Mouse (Mus musculus) hindbrain, postnatal 0 days (tissue): ENCODE measurements around the gene Kdm2a. TPM values are rescaled to one million over a fixed set of nuclear protein-coding genes. Genes with fewer than 3 reads are reported as not detected.
A peak's percentile ranks its signal among the peaks of the same experiment; 100 is the strongest.

ENCODE experiments used
- ATAC-seq: fragments of 200-750 bp; cut with Nextera tagmentation; 2 replicates; pipeline ENCODE4 v1.8.0; 2017; ENCODE audit warnings: mild to moderate bottlenecking, moderate TSS enrichment, moderate library complexity
- DNase-seq: peaks from one replicate; pipeline ENCODE4 v3.0.0-alpha.2; 2015; ENCODE audit warnings: low spot score
- H3K27ac ChIP-seq: fragments of 300-500 bp; sonication (generic); 2 replicates; pipeline ENCODE4 v1.5.1; 2014; ENCODE audit warnings: mild to moderate bottlenecking
- H3K27me3 ChIP-seq: fragments of 300-500 bp; sonication (generic); 2 replicates; pipeline ENCODE4 v1.6.1; 2014; ENCODE audit warnings: low read length, mixed read lengths; ENCODE audit not compliant: insufficient read depth
- H3K36me3 ChIP-seq: fragments of 300-500 bp; sonication (generic); 2 replicates; pipeline ENCODE4 v1.6.1; 2014; ENCODE audit warnings: low read length, mixed read lengths; ENCODE audit not compliant: insufficient read depth
- H3K4me1 ChIP-seq: fragments of 300-500 bp; sonication (generic); 2 replicates; pipeline ENCODE4 v1.6.1; 2014; ENCODE audit warnings: antibody characterized with exemption, low read length, mixed read lengths; ENCODE audit not compliant: insufficient read depth
- H3K4me2 ChIP-seq: fragments of 300-500 bp; sonication (generic); 2 replicates; pipeline ENCODE4 v1.6.1; 2014; ENCODE audit warnings: low read depth, mild to moderate bottlenecking, low read length, moderate library complexity, mixed read lengths
- H3K4me3 ChIP-seq: fragments of 300-500 bp; sonication (generic); 2 replicates; pipeline ENCODE4 v1.5.1; 2014; ENCODE audit warnings: low read length
- H3K9ac ChIP-seq: fragments of 300-500 bp; sonication (generic); replicated peaks from 2 replicates; pipeline ENCODE4 v1.6.1; 2014; ENCODE audit warnings: mild to moderate bottlenecking, low read length, moderate library complexity, mixed read lengths
- H3K9me3 ChIP-seq: fragments of 300-500 bp; sonication (generic); 2 replicates; pipeline ENCODE4 v1.6.1; 2016; ENCODE audit warnings: low read length, mixed read lengths
- CTCF ChIP-seq: IDR thresholded peaks from 2 replicates; pipeline ENCODE4 v1.5.1; 2016; ENCODE audit warnings: antibody characterized with exemption, control low read depth, low read depth
- whole genome bisulfite sequencing: fragments of 180-500 bp; shearing (Covaris S2); extraction: QIAGEN DNeasy Blood & Tissue Kit; methylation state at CpG from one replicate; pipeline ENCODE4 v1.1.7; 2014; 5-methylcytosine and 5-hydroxymethylcytosine counted together
- polyA plus RNA-seq: library from polyadenylated mRNA; unstranded; fragments of >200 nt; fragmentation: Nextera tagmentation; extraction: Ambion mirVana; gene quantifications from 2 replicates; pipeline ENCODE4 v1.2.1, GENCODE M21; 2015
- total RNA-seq: library from RNA; depleted of rRNA; stranded (reverse); fragments of >200 nt; gene quantifications from 2 replicates; pipeline ENCODE4 v1.2.3, GENCODE M21; 2014

Gene Kdm2a
- total and polyA plus RNA-seq, 2 experiments from 2014 or later = 19.8 to 73.7 TPM

DNA sequence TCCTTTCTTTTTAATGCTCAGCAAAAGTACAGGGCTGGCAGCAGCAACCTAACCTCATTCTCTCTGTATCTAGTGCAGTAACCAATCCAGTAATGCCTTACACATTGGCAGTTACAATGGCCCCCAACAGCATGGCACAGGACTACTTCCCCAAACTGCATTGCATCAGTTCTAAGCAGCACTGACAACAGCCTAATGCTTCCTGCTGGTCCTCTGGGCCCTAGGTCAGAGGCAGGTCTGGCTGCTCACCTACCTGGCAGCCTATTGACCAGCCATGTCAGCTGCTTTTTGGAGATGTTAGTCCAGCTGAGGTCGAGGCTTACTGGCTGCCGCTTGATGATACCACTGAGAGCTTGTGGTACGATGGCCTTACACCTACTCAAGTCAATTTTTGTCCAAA is 76.0 kb downstream of the Kdm2a start:
- Histone ChIP-seq H3K27me3 (no peaks in the 10 kb centered on the region), H3K36me3 (peaks cover 76% of the 10 kb centered on the region), H3K4me2 (no peak overlapping the region), H3K9ac (no peak overlapping the region), H3K4me3 (no peak overlapping the region), H3K9me3 (no peaks in the 10 kb centered on the region), H3K27ac (no peak overlapping the region), H3K4me1 (no peaks in the 10 kb centered on the region)
- DNase-seq = no peak
- ATAC-seq = no peak
- WGBS = 92% methylated on average over 3 of the region's 3 CpGs
- TF ChIP-seq CTCF = no peak

DNA sequence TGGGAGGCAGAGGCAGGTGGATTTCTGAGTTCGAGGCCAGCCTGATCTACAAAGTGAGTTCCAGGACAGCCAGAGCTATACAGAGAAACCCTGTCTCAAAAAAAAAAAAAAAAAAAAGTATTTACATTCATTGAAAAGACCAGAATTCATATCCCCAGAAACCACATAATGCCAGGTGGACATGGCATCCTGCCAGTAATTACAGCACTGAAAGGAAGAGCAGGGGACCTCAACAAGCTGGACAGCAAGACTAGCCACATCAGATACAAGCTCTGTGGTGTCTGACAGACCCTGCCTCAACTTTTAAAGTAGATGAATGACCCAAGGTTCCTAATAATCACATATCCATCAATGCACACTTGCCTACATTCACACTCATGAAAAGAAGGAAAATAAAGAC is 76.5 kb downstream of the Kdm2a start:
- Histone ChIP-seq H3K4me1 (no peaks in the 10 kb centered on the region), H3K36me3 (peaks cover 72% of the 10 kb centered on the region), H3K9ac (no peak overlapping the region), H3K27me3 (no peaks in the 10 kb centered on the region), H3K27ac (no peak overlapping the region), H3K4me3 (no peak overlapping the region), H3K4me2 (no peak overlapping the region), H3K9me3 (no peaks in the 10 kb centered on the region)
- 92% methylated on average over 1 of the region's 1 CpGs for WGBS
- no peak for TF ChIP-seq CTCF
- ATAC-seq (no peak), DNase-seq (no peak)

- WGBS = 70% methylated on average over 4 of the region's 4 CpGs
- Histone ChIP-seq H3K4me3 (no peak overlapping the region), H3K27ac (no peak overlapping the region), H3K27me3 (no peaks in the 10 kb centered on the region), H3K9me3 (no peaks in the 10 kb centered on the region), H3K9ac (no peak overlapping the region), H3K4me1 (no peaks in the 10 kb centered on the region), H3K4me2 (no peak overlapping the region), H3K36me3 (peaks cover 69% of the 10 kb centered on the region)
- no peak for TF ChIP-seq CTCF
- DNase-seq = no peak
- ATAC-seq = no peak
These were observed 78.8 kb downstream of the Kdm2a start for GRCm38 (mm10) chr19:4319272-4319671.

DNA sequence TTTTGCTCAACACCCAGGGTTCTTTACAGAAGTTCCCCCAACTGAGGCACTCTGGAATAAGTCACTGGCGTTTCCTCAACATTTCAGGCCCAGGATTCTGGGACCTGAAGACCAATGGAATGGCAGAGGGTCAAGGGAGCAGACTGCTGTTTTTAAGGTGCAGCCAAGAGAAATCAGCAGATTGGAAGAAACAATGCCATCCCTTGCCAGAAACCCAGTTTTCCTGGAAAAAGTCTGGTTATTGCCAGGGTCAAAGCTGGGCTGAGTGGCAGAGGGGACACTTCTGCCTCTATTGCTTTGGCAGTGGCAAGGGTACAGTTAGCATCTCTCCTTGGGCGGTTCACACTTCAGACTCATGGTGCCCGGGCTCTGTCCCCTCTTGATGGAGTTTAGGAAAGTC is 80.9 kb downstream of the Kdm2a start:
- H3K9ac ChIP-seq = no peak overlapping the region
- TF ChIP-seq CTCF = no peak
- no peak overlapping the region for H3K4me3 ChIP-seq
- no peak overlapping the region for H3K27ac ChIP-seq
- H3K36me3 ChIP-seq = peaks cover 54% of the 10 kb centered on the region
- 91% methylated on average over 3 of the region's 3 CpGs for WGBS
- DNase-seq = no peak
- H3K9me3 ChIP-seq = no peaks in the 10 kb centered on the region
- H3K27me3 ChIP-seq = no peaks in the 10 kb centered on the region
- no peak overlapping the region for H3K4me2 ChIP-seq
- no peaks in the 10 kb centered on the region for H3K4me1 ChIP-seq
- ATAC-seq = no peak

DNA sequence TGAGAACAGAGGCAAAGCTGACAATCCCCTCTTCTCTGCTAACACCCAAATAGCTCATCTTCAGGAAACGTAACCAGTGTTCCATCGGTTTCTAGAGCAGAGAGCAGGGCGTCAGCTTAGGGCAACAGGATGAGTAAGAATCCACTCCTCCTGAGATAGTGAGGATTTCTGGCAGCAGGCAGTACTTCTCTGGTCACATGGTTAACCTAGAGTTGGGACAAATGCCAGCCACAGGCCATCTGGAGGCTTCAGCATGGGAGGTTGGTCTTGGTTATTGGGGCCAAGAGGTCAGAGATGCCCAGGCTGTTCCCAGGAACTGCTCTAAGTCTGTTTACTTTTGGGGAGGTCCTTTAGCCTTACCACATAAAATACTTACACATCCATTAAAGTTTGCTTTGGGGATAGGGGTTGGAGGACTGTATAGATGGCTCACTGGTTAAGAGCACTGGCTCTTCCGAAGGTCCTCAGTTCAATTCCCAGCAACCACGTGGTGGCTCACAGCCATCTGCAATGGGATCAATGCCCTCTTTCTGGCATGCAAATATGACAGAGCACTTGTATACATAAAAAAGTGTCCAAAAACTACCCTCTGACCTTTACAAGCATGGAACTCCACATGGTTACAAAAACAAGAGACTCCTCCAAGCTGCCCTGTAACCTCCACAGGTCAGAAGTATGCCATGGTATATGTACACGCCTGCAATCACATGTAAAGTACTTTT is 82.7 kb downstream of the Kdm2a start:
- no peak for TF ChIP-seq CTCF
- Histone ChIP-seq H3K4me2 (no peak overlapping the region), H3K9ac (no peak overlapping the region), H3K4me3 (no peak overlapping the region), H3K36me3 (peaks cover 40% of the 10 kb centered on the region), H3K27ac (no peak overlapping the region), H3K27me3 (no peaks in the 10 kb centered on the region), H3K9me3 (no peaks in the 10 kb centered on the region), H3K4me1 (no peaks in the 10 kb centered on the region)
- WGBS = 71% methylated on average over 6 of the region's 6 CpGs
- peak; percentile 71 for DNase-seq
- ATAC-seq = peak; percentile 50; the same call in 1 of the 2 replicates

DNA sequence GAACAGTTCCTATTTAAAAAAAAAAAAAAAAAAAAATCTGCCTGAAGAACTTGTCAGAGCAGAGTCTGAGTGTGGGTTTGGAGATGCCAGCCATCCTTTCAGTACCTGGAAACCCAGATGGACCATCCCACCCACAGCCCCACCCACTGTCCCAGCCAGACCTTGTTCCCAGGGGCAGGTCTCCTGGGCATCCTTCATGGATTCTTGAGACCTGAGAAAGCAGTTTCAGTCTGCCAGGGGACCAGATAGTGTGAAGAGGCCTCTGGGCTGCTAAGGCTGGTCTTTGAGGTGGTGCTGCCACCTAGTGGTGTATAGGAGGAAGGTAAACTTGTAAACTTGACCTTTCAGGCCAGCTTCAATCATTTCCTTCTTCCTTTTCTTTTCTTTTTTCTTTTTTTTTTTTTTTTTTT is 88.3 kb downstream of the Kdm2a start:
- Histone ChIP-seq H3K9me3 (no peaks in the 10 kb centered on the region), H3K9ac (no peak overlapping the region), H3K4me1 (peaks cover 7% of the 10 kb centered on the region), H3K36me3 (no peaks in the 10 kb centered on the region; the same call in 1 of the 2 replicates), H3K27me3 (no peaks in the 10 kb centered on the region), H3K4me2 (no peak overlapping the region), H3K27ac (no peak overlapping the region), H3K4me3 (no peak overlapping the region)
- TF ChIP-seq CTCF = peak; percentile 87
- DNase-seq (peak; percentile 83), ATAC-seq (peak; percentile 37; the same call in 1 of the 2 replicates)

DNA sequence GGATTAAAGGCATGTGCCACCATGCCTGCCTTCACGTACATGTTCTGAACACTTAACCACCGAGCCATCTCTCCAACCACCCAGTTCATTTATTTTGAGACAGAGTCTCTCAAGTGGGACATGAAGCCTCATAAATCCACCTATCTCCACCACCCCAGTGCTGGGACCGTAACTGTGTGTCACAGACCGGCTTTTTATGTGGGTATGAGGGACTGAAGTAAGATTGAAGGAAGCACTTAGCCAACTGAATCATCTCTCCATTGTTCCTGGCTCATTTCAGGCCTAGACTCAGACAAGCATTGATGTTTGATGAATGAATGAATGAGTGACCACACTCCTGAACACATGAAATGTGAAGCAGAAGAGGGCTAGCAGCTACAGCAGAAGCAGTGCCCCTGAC is 88.8 kb downstream of the Kdm2a start:
- 97% methylated on average over 4 of the region's 4 CpGs for WGBS
- Histone ChIP-seq H3K4me1 (peaks cover 12% of the 10 kb centered on the region), H3K27ac (no peak overlapping the region), H3K9me3 (no peaks in the 10 kb centered on the region), H3K27me3 (no peaks in the 10 kb centered on the region), H3K4me3 (no peak overlapping the region), H3K9ac (no peak overlapping the region), H3K4me2 (no peak overlapping the region), H3K36me3 (no peaks in the 10 kb centered on the region; the same call in 1 of the 2 replicates)
- DNase-seq (no peak), ATAC-seq (no peak)
- no peak for TF ChIP-seq CTCF
